Mouse (Mus musculus) left cerebral cortex, postnatal 4 days (tissue): ENCODE results near the gene Spock1. TPM values are rescaled to one million over a fixed set of nuclear protein-coding genes. Genes with fewer than 3 reads are reported as not detected.
"Not testable (repeated sequence)": the region's sequence is repeated elsewhere in the genome, so short reads cannot be mapped to it uniquely, and the experiment has no call there.

Source experiments
- DNase-seq: peaks from one replicate; pipeline ENCODE4 v3.0.0-alpha.2; 2022
- intact Hi-C: fragments of 180-260 bp; cut with DNase I; formaldehyde crosslinking; loops from one replicate; pipeline ENCODE4 v1.15.1; 2025
- total RNA-seq, 2 experiments: library from RNA; stranded (reverse); gene quantifications; 2 replicates each; pipeline ENCODE4 v1.2.3; 2021

Spock1 gene
- total RNA-seq, 2 experiments from 2014 or later: 197 to 198 TPM

DNA sequence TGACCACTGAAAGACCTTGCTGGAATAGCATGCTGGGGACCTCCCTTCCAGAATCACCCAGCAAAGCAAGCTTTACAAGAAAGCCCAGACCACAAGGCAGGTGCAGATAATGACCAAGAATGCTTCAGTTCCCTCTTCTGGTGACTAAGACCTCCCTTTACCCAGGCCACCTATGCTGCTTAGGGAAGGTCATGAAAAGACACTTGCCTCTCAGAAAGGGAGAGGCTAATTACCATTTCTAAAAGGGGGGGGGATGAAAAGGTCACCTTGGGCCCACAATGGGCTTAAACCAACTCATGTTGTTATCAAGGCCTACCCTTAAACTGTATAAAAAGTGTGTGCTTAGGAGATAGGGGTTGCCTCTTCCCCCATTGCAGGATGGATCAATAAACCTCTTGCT is 382.2 kb downstream of the Spock1 start:
- DNase-seq: no peak
- intact Hi-C loops: loop anchor here (10.0 kb wide), 1 partner anchor 379 kb away; the partner anchor contains the start of gene Spock1

GRCm38 (mm10) chr13:57524546-57524945 is 383.6 kb downstream of the Spock1 start:
- intact Hi-C loops: loop anchor here (10.0 kb wide), 1 partner anchor 380 kb away; the partner anchor contains the start of gene Spock1
- no peak for DNase-seq

GRCm38 (mm10) chr13:57523366-57523765 is 384.8 kb downstream of the Spock1 start:
- DNase-seq: no peak
- intact Hi-C loops: loop anchor here (10.0 kb wide), 1 partner anchor 381 kb away; the partner anchor contains the start of gene Spock1

GRCm38 (mm10) chr13:57522319-57522718 is 385.8 kb downstream of the Spock1 start:
- no peak for DNase-seq
- intact Hi-C loops: loop anchor here (10.0 kb wide), 1 partner anchor 382 kb away; the partner anchor contains the start of gene Spock1

GRCm38 (mm10) chr13:57521152-57521551 is 387.0 kb downstream of the Spock1 start:
- intact Hi-C loops: loop anchor here (10.0 kb wide), 1 partner anchor 384 kb away; the partner anchor contains the start of gene Spock1
- DNase-seq: peak; percentile 26

GRCm38 (mm10) chr13:57519790-57520189 is 388.3 kb downstream of the Spock1 start:
- no peak for DNase-seq
- intact Hi-C loops: loop anchor here (10.0 kb wide), 2 partner anchors 115 to 385 kb away; partner anchors contain the start of gene Spock1

- DNase-seq: no peak
- intact Hi-C loops: loop anchor here (10.0 kb wide), 1 partner anchor 119 kb away; no protein-coding TSS in a partner anchor
These were observed 392.4 kb downstream of the Spock1 start for GRCm38 (mm10) chr13:57515737-57516136.

- intact Hi-C loops: no loop called here
- no peak for DNase-seq
These were observed 406.6 kb downstream of the Spock1 start for GRCm38 (mm10) chr13:57501552-57501951.

GRCm38 (mm10) chr13:57496778-57497177 is 411.4 kb downstream of the Spock1 start:
- no peak for DNase-seq
- intact Hi-C loops: no loop called here

GRCm38 (mm10) chr13:57494838-57495237 is 413.3 kb downstream of the Spock1 start:
- intact Hi-C loops: no loop called here
- DNase-seq: no peak

- intact Hi-C loops: no loop called here
- DNase-seq: peak; percentile 60
These were observed 419.2 kb downstream of the Spock1 start for GRCm38 (mm10) chr13:57488926-57489325.

- DNase-seq: peak; percentile 65
- intact Hi-C loops: no loop called here
These were observed 423.5 kb downstream of the Spock1 start for GRCm38 (mm10) chr13:57484426-57485168.

- peak; percentile 48 for DNase-seq
- intact Hi-C loops: no loop called here
These were observed 431.4 kb downstream of the Spock1 start for GRCm38 (mm10) chr13:57476700-57477099.

DNA sequence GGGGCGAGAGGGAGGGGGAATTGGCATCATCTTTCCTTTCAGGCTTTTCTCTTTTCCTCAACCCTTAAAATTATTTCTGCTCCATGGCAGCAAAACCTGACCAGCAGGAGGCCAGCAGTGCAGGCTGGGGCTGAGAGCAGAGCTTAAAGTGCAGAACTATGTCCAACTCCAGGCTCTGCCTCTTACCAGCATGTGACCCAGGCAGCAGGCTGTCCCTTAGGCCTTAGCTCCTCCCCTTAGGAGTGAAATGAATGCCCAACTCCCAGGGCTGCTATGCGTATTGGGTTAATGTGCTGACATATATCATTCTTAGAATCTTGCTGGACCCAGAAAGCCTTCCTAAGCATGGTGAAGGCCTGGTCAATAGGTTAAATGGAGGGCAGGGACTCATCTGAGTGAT is 434.1 kb downstream of the Spock1 start:
- intact Hi-C loops: no loop called here
- no peak for DNase-seq

- DNase-seq, intact Hi-C loops: not testable (repeated sequence)
These were observed 437.2 kb downstream of the Spock1 start for GRCm38 (mm10) chr13:57470922-57471321.

DNA sequence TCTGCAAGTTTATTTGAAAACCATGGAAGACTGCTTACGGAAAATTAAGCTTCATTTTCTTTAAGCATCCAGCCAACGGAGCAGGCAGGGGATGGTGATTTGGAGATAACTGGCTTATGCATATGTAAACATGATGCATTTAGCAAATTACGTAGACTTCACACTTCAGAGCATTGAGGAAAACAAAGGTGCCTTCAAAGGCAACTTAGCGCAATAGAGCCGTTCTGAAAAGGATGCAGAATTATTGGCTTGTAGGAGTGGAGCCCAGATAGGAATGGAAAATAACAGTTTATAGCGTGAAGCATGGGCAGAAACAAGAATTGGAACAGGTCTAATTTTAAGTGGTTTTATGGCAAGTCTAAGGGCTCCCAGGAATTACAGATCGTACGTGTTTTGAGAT is 448.2 kb downstream of the Spock1 start:
- DNase-seq: no peak
- intact Hi-C loops: loop anchor here (10.0 kb wide), 1 partner anchor 175 kb away; no protein-coding TSS in a partner anchor

- intact Hi-C loops: loop anchor here (10.0 kb wide), 1 partner anchor 166 kb away; no protein-coding TSS in a partner anchor
- DNase-seq: no peak
These were observed 457.8 kb downstream of the Spock1 start for GRCm38 (mm10) chr13:57450189-57450821.

GRCm38 (mm10) chr13:57448906-57449305 is 459.2 kb downstream of the Spock1 start:
- no peak for DNase-seq
- intact Hi-C loops: no loop called here

GRCm38 (mm10) chr13:57444977-57445376 is 463.2 kb downstream of the Spock1 start:
- no peak for DNase-seq
- intact Hi-C loops: no loop called here

DNA sequence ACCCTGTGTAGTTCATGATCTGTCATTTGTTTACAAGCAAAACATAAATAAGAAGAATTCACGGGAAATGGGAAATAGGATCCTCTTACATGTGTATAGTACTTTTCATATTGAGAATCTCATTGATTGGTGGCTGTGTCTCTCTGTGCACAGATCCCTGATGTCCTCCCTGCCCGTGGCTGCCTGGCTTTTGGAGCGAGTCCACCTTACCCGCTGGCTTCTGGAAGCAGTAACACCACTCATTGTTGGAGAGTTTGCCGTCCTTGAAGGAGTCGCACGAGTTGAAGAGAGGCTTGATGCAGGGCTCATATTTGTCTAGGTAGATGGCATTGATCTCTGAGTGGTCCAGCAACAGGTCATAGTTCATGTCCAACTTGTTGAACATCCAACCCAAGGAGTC is 468.0 kb downstream of the Spock1 start:
- intact Hi-C loops: no loop called here
- no peak for DNase-seq

GRCm38 (mm10) chr13:57435726-57436220 is 472.4 kb downstream of the Spock1 start:
- intact Hi-C loops: no loop called here
- no peak for DNase-seq
